Mouse (Mus musculus): Measurements from ENCODE around the gene Rwdd1. TPM values are rescaled to one million over a fixed set of nuclear protein-coding genes. Genes with fewer than 3 reads are reported as not detected.

Gene Rwdd1
- polyA plus RNA-seq (2014; fragmentation: Illumina TruSeq; extraction: RNeasy Lipid Tissue Mini Kit (QIAGEN cat#74804); ENCODE audit: low read depth, low replicate concordance): 114 TPM

DNA sequence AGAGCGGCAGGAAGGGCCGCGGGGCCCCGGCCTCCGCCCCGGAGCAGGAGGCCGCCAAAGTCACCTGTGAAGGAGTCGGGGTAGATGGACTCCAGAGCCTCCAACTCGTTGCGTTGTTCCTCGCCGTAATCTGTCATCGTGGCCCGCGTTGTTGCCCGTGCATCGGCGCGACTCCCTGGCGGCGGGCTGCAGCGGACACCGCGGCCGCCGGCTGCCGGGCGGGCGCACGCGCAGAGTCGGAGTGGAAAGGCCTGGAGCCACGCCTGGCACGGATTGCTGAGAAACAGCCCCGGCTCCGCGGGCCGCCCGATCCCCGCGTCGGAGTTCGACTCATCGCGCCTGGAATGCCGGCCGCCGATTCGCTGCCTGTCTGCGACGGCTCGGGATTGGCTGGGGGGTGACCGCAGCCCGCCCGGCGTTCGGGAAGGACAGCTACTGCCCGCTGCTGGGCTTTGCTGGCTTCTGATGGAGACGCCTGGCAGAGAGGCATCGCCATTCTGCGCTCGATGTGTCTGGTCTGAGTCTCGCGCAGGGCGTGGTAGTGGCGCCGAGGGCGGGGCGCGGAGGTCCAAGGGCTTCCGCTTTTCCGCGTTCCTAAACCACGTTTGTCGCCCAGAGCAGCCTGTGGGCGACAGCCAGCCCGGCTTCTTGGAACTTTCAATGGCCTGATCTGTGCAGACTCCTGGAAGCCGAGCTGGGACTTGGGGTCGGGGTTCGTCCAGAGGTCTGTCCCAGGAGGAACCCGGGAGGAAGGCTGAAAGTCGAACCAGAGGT, at the start of gene Rwdd1:
Rwdd1 (minus strand) TSS at position 323 of the 774 bp plus-strand sequence.

DNA sequence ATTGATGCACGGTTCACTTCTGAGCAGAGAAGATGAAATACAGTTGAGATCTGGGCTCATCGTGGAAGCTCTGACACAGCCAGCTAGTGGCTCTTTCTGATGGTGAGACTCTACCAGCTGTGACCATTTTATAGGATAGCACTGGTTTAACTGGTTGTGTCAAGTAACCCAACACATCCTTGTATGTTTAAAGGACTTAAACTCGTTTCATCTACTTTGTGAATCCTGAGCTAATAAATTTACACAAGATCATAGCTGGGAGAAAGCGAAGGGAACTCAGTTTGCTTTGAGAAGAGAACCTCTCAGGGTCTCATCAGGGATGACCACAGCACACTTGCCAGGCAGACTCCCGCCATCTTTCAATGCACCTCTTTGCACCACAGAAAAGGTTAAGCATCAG, 24.8 kb upstream of the Rwdd1 start, which contains the start of gene Calhm4:
Calhm4 (minus strand) TSS at position 101 of the 400 bp plus-strand sequence.

DNA sequence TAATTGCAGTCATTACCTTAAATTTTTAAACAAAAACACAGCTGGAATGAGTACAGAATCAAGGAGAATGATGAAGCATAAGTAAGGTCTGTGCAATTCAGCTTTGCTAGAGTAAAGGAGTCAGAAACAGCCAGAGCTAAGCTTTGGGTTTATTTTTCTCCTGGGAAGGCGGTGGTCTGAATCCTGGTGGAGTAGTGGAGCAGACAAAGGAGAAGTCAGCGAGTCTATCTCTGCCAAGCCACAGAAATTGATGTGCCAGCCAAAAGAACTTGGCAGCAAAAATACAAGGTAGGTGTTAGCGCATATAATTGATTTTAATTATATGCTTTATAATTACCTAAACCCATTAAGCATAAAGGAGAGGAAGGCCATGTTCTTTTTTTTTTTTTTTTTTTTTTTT, 18.0 kb upstream of the Rwdd1 start, which contains the start of gene Trappc3l:
Trappc3l (plus strand) TSS at position 197 of the 400 bp plus-strand sequence.

DNA sequence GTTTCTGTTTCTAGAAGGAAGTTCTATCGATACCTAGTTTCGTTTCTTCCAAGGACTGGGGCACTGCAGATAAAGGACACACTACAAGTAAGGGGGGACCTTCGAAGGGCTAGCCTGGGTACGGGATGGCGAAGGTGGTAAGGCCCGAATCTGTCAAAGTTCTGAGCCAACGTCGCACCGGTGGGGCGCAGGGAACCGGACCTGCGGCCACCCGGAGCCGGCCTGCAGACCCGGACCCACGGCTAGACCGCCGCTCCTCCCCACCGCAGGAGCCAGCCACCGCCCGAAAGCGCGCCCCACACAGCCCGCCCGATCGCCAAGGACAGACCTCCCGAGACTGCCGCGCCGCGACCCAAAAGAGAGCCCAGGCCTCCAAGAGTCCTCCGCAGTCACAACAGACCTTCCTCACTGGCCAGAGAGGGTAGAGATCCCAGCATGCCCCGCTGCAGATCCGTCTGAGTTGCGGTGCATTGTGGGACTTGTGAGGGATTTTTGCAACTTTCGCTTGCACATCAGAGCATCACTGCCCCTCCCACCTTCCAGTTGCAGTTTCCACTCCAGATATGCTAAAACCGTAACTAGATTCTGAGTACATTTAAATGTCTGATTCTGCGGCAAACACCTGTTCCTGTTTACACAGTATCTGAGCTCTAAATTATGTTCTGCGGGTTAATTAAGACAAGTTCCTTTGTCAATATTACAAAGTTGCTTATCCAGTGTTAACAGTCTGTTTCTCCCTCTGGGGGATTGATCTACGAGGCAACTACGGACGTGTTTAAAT, 68.4 kb downstream of the Rwdd1 start, which contains the start of gene Zup1:
Zup1 (minus strand) TSS at position 467 of the 781 bp plus-strand sequence.

Other genes starting within 250 kb of the Rwdd1 start
- not detected for gene Sult3a2, start 232.9 kb downstream of the Rwdd1 start, polyA plus RNA-seq (2014; fragmentation: Illumina TruSeq; extraction: RNeasy Lipid Tissue Mini Kit (QIAGEN cat#74804); ENCODE audit: low read depth, low replicate concordance)
- 0.63 TPM for gene Sult3a1, start 161.9 kb downstream of the Rwdd1 start, polyA plus RNA-seq (2014; fragmentation: Illumina TruSeq; extraction: RNeasy Lipid Tissue Mini Kit (QIAGEN cat#74804); ENCODE audit: low read depth, low replicate concordance)
- gene Rsph4a, start 114.5 kb downstream of the Rwdd1 start, polyA plus RNA-seq (2014; fragmentation: Illumina TruSeq; extraction: RNeasy Lipid Tissue Mini Kit (QIAGEN cat#74804); ENCODE audit: low read depth, low replicate concordance): not detected
- 7.6 TPM for gene Zup1, start 68.4 kb downstream of the Rwdd1 start, polyA plus RNA-seq (2014; fragmentation: Illumina TruSeq; extraction: RNeasy Lipid Tissue Mini Kit (QIAGEN cat#74804); ENCODE audit: low read depth, low replicate concordance)
- not detected for gene Trappc3l, start 18.0 kb upstream of the Rwdd1 start, polyA plus RNA-seq (2014; fragmentation: Illumina TruSeq; extraction: RNeasy Lipid Tissue Mini Kit (QIAGEN cat#74804); ENCODE audit: low read depth, low replicate concordance)
- not detected for gene Calhm4, start 24.7 kb upstream of the Rwdd1 start, polyA plus RNA-seq (2014; fragmentation: Illumina TruSeq; extraction: RNeasy Lipid Tissue Mini Kit (QIAGEN cat#74804); ENCODE audit: low read depth, low replicate concordance)
- gene Calhm5, start 76.9 kb upstream of the Rwdd1 start, polyA plus RNA-seq (2014; fragmentation: Illumina TruSeq; extraction: RNeasy Lipid Tissue Mini Kit (QIAGEN cat#74804); ENCODE audit: low read depth, low replicate concordance): 1.5 TPM
- not detected for gene Calhm6, start 108.4 kb upstream of the Rwdd1 start, polyA plus RNA-seq (2014; fragmentation: Illumina TruSeq; extraction: RNeasy Lipid Tissue Mini Kit (QIAGEN cat#74804); ENCODE audit: low read depth, low replicate concordance)
- 4.3 TPM for gene Dse, start 188.1 kb upstream of the Rwdd1 start, polyA plus RNA-seq (2014; fragmentation: Illumina TruSeq; extraction: RNeasy Lipid Tissue Mini Kit (QIAGEN cat#74804); ENCODE audit: low read depth, low replicate concordance)

Measured in heart, adult 10 weeks (tissue).